Mouse (Mus musculus) midbrain, embryonic 10.5 days (tissue): ENCODE results near the gene Chid1. TPM values are rescaled to one million over a fixed set of nuclear protein-coding genes. Genes with fewer than 3 reads are reported as not detected.

Experiments
- DNase-seq: peaks from one replicate; pipeline ENCODE4 v3.0.0-alpha.2; 2017; ENCODE audit warnings: low spot score
- H3K27ac ChIP-seq: fragments of 300-500 bp; sonication (generic); replicated peaks from 2 replicates; pipeline ENCODE4 v1.5.1; 2016; ENCODE audit warnings: mild to moderate bottlenecking
- H3K27me3 ChIP-seq: fragments of 300-500 bp; sonication (generic); 2 replicates; pipeline ENCODE4 v1.6.1; 2016; ENCODE audit warnings: low read depth, mild to moderate bottlenecking; ENCODE audit not compliant: poor library complexity, severe bottlenecking
- H3K36me3 ChIP-seq: fragments of 300-500 bp; sonication (generic); 2 replicates; pipeline ENCODE4 v1.6.1; 2016; ENCODE audit warnings: mild to moderate bottlenecking, moderate library complexity
- H3K4me1 ChIP-seq: fragments of 300-500 bp; sonication (generic); 2 replicates; pipeline ENCODE4 v1.6.1; 2016
- H3K4me3 ChIP-seq: fragments of 300-500 bp; sonication (generic); 2 replicates; pipeline ENCODE4 v1.5.1; 2016; ENCODE audit warnings: mild to moderate bottlenecking, moderate library complexity
- H3K9me3 ChIP-seq: fragments of 300-500 bp; sonication (generic); replicated peaks from 2 replicates; pipeline ENCODE4 v1.6.1; 2016; ENCODE audit warnings: mild to moderate bottlenecking
- WGBS: fragments of 180-500 bp; shearing (Covaris S2); methylation state at CpG from one replicate; pipeline ENCODE4 v1.1.7; 2016; 5-methylcytosine and 5-hydroxymethylcytosine counted together
- polyA plus RNA-seq: library from polyadenylated mRNA; unstranded; fragments of >200 nt; fragmentation: Nextera tagmentation; extraction: Ambion mirVana; gene quantifications from 2 replicates; pipeline ENCODE4 v1.2.1, GENCODE M21; 2016

Chid1 gene
- polyA plus RNA-seq, 1 experiment from 2014 or later: 25.0 TPM

GRCm38 (mm10) chr7:141569283-141569803 lies 29.7 kb upstream of the Chid1 start:
- Histone ChIP-seq H3K36me3 (peaks cover 24% of the 10 kb centered on the region), H3K9me3 (no peaks in the 10 kb centered on the region), H3K27me3 (no peaks in the 10 kb centered on the region), H3K4me3 (no peak overlapping the region), H3K4me1 (peaks cover 19% of the 10 kb centered on the region), H3K27ac (no peak overlapping the region)
- WGBS: 93% methylated on average over 9 of the region's 9 CpGs
- no peak for DNase-seq

GRCm38 (mm10) chr7:141566587-141566986 lies 26.9 kb upstream of the Chid1 start:
- 81% methylated on average over 7 of the region's 7 CpGs for WGBS
- Histone ChIP-seq H3K4me3 (no peak overlapping the region), H3K36me3 (peaks cover 16% of the 10 kb centered on the region; the same call in 1 of the 2 replicates), H3K9me3 (no peaks in the 10 kb centered on the region), H3K27me3 (no peaks in the 10 kb centered on the region), H3K27ac (no peak overlapping the region), H3K4me1 (peaks cover 37% of the 10 kb centered on the region)
- DNase-seq: no peak

GRCm38 (mm10) chr7:141564561-141564960 lies 24.9 kb upstream of the Chid1 start:
- H3K36me3 ChIP-seq: peaks cover 14% of the 10 kb centered on the region; the same call in 1 of the 2 replicates
- H3K27me3 ChIP-seq: 0 out of 2 replicates have a peak, but pooled peaks cover 4% of the 10 kb centered on the region
- H3K9me3 ChIP-seq: no peaks in the 10 kb centered on the region
- H3K4me3 ChIP-seq: no peak overlapping the region
- H3K27ac ChIP-seq: no peak overlapping the region
- WGBS: 83% methylated on average over 7 of the region's 7 CpGs
- peaks cover 42% of the 10 kb centered on the region for H3K4me1 ChIP-seq
- no peak for DNase-seq

GRCm38 (mm10) chr7:141562852-141563427 lies 23.3 kb upstream of the Chid1 start:
- peaks cover 14% of the 10 kb centered on the region; the same call in 1 of the 2 replicates for H3K36me3 ChIP-seq
- H3K27ac ChIP-seq: peak overlapping the region; percentile 95
- 0 out of 2 replicates have a peak, but pooled peaks cover 4% of the 10 kb centered on the region for H3K27me3 ChIP-seq
- no peaks in the 10 kb centered on the region for H3K9me3 ChIP-seq
- WGBS: 2% methylated on average over 21 of the region's 21 CpGs
- peaks cover 42% of the 10 kb centered on the region for H3K4me1 ChIP-seq
- DNase-seq: peak; percentile 55
- H3K4me3 ChIP-seq: peak overlapping the region; percentile 98

GRCm38 (mm10) chr7:141562421-141562851 lies 22.8 kb upstream of the Chid1 start:
- H3K9me3 ChIP-seq: no peaks in the 10 kb centered on the region
- WGBS: under 1% methylated on average over 33 of the region's 33 CpGs
- H3K27me3 ChIP-seq: 0 out of 2 replicates have a peak, but pooled peaks cover 4% of the 10 kb centered on the region
- H3K36me3 ChIP-seq: peaks cover 14% of the 10 kb centered on the region; the same call in 1 of the 2 replicates
- no peak for DNase-seq
- H3K4me1 ChIP-seq: peaks cover 41% of the 10 kb centered on the region
- H3K4me3 ChIP-seq: peak overlapping the region; percentile 98
- H3K27ac ChIP-seq: peak overlapping the region; percentile 95

GRCm38 (mm10) chr7:141561682-141562391 lies 22.2 kb upstream of the Chid1 start, which contains the start of gene Ap2a2:
Ap2a2 (plus strand) TSS chr7:141562173.
- Histone ChIP-seq H3K27me3 (0 out of 2 replicates have a peak, but pooled peaks cover 4% of the 10 kb centered on the region), H3K4me1 (peaks cover 35% of the 10 kb centered on the region), H3K9me3 (no peaks in the 10 kb centered on the region), H3K27ac (peak within 1 kb of the TSS; percentile 95), H3K36me3 (peaks cover 14% of the 10 kb centered on the region; the same call in 1 of the 2 replicates), H3K4me3 (peak within 1 kb of the TSS; percentile 98)
- peak; percentile 97 for DNase-seq
- WGBS: under 1% methylated on average over 72 of the region's 72 CpGs

GRCm38 (mm10) chr7:141560471-141560870 lies 20.8 kb upstream of the Chid1 start:
- Histone ChIP-seq H3K4me3 (no peak overlapping the region), H3K27me3 (0 out of 2 replicates have a peak, but pooled peaks cover 4% of the 10 kb centered on the region), H3K27ac (no peak overlapping the region), H3K36me3 (peaks cover 11% of the 10 kb centered on the region; the same call in 1 of the 2 replicates), H3K9me3 (no peaks in the 10 kb centered on the region), H3K4me1 (peaks cover 30% of the 10 kb centered on the region)
- WGBS: 87% methylated on average over 4 of the region's 4 CpGs
- no peak for DNase-seq

GRCm38 (mm10) chr7:141559726-141560325 lies 20.2 kb upstream of the Chid1 start:
- no peak overlapping the region for H3K27ac ChIP-seq
- 73% methylated on average over 2 of the region's 2 CpGs for WGBS
- 0 out of 2 replicates have a peak, but pooled peaks cover 4% of the 10 kb centered on the region for H3K27me3 ChIP-seq
- H3K36me3 ChIP-seq: peaks cover 5% of the 10 kb centered on the region; the same call in 1 of the 2 replicates
- no peaks in the 10 kb centered on the region for H3K9me3 ChIP-seq
- H3K4me1 ChIP-seq: peaks cover 28% of the 10 kb centered on the region
- DNase-seq: no peak
- no peak overlapping the region for H3K4me3 ChIP-seq

- Histone ChIP-seq H3K36me3 (no peaks in the 10 kb centered on the region), H3K4me1 (peaks cover 19% of the 10 kb centered on the region), H3K9me3 (no peaks in the 10 kb centered on the region), H3K27ac (no peak overlapping the region), H3K27me3 (0 out of 2 replicates have a peak, but pooled peaks cover 4% of the 10 kb centered on the region), H3K4me3 (no peak overlapping the region)
- no peak for DNase-seq
These were observed 19.3 kb upstream of the Chid1 start for GRCm38 (mm10) chr7:141558946-141559345.

- 0 out of 2 replicates have a peak, but pooled peaks cover 4% of the 10 kb centered on the region for H3K27me3 ChIP-seq
- no peak overlapping the region for H3K27ac ChIP-seq
- no peak for DNase-seq
- 73% methylated on average over 4 of the region's 4 CpGs for WGBS
- no peaks in the 10 kb centered on the region for H3K9me3 ChIP-seq
- no peaks in the 10 kb centered on the region for H3K36me3 ChIP-seq
- H3K4me1 ChIP-seq: peaks cover 13% of the 10 kb centered on the region
- H3K4me3 ChIP-seq: no peak overlapping the region
These were observed 18.7 kb upstream of the Chid1 start for GRCm38 (mm10) chr7:141558329-141558776.

GRCm38 (mm10) chr7:141550464-141550863 lies 10.8 kb upstream of the Chid1 start:
- Histone ChIP-seq H3K9me3 (no peaks in the 10 kb centered on the region), H3K4me3 (no peak overlapping the region), H3K36me3 (no peaks in the 10 kb centered on the region), H3K4me1 (no peaks in the 10 kb centered on the region), H3K27ac (no peak overlapping the region), H3K27me3 (no peaks in the 10 kb centered on the region)
- WGBS: 84% methylated on average over 2 of the region's 2 CpGs
- DNase-seq: no peak

GRCm38 (mm10) chr7:141549432-141550061 lies 9.9 kb upstream of the Chid1 start:
- 90% methylated on average over 3 of the region's 3 CpGs for WGBS
- no peak for DNase-seq
- Histone ChIP-seq H3K36me3 (no peaks in the 10 kb centered on the region), H3K27me3 (no peaks in the 10 kb centered on the region), H3K4me1 (no peaks in the 10 kb centered on the region), H3K9me3 (no peaks in the 10 kb centered on the region), H3K27ac (no peak overlapping the region), H3K4me3 (no peak overlapping the region)
